Mouse (Mus musculus): ENCODE results near the gene Mfsd14a. TPM values are rescaled to one million over a fixed set of nuclear protein-coding genes. Genes with fewer than 3 reads are reported as not detected.
A peak's percentile ranks its signal among the peaks of the same experiment; 100 is the strongest.
"Not testable (repeated sequence)": the region's sequence is repeated elsewhere in the genome, so short reads cannot be mapped to it uniquely, and the experiment has no call there.

The Mfsd14a gene
- polyA plus RNA-seq, 1 experiment, result 20.5 TPM

DNA sequence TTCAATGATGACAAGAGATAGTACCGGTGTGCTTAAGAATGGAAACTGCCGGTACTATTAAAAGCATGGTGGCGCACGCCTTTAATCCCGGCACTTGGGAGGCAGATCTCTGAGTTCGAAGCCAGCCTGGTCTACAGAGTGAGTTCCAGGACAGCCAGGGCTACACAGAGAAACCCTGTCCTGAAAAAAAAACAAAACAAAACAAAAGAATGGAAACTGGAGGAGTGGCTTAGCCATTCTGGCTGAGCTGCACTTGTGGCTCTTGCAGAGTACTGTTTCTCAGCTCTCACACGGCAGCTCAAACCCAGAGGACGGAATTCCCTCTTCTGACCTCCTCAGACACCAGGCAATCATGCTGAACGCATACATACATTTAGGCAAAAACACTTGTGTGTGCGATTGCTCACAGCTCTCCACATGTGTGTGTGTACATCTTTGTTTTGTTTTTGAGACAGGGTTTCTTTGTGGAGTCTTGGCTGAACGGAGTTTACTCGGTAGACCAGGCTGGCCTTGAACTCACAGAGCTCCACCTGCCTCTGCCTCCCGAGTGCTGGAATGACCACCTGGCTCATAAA, 2.5 kb downstream of the Mfsd14a start:
- Histone ChIP-seq H3K27ac (replicated peaks; ENCODE audit: low read depth, low read length) (no peak overlapping the region), H3K4me3 (ENCODE audit: insufficient read depth, low read depth, low read length) (no peak overlapping the region; the same call in 1 of the 2 replicates), H3K4me1 (ENCODE audit: control insufficient read depth, insufficient read depth, insufficient read length, low read length) (peaks cover 26% of the 10 kb centered on the region)

DNA sequence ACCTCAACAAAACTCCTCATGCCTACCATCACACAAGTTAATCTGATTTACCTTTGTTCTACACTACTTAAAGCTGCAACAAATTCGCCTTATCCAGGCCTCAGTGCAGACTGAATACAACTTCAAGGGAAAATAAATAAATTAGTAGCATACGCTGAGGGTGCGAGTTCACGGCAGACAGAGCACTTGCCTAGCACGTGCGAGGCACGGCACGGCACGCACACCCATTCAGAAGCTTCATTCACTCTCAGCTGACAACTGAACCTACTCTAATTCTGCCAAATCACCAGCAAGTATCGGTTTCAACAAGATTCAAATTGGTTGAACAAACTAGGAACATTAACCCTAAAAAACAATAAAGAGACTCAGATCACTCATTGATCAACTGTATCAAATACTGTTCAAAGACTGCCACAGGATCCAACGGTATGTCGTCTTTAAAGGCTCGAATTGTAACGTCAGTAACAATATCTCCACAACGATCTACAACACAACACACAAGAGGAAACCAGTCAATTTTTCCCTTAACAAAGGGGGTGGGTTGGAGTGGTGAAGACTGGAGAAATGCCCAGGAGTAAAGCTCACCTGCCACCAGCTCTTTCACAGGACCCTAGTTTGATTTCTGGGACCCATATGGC, 3.4 kb downstream of the Mfsd14a start:
- Histone ChIP-seq H3K4me3 (ENCODE audit: insufficient read depth, low read depth, low read length) (no peak overlapping the region), H3K27ac (replicated peaks; ENCODE audit: low read depth, low read length) (no peak overlapping the region), H3K4me1 (ENCODE audit: control insufficient read depth, insufficient read depth, insufficient read length, low read length) (peaks cover 28% of the 10 kb centered on the region)

DNA sequence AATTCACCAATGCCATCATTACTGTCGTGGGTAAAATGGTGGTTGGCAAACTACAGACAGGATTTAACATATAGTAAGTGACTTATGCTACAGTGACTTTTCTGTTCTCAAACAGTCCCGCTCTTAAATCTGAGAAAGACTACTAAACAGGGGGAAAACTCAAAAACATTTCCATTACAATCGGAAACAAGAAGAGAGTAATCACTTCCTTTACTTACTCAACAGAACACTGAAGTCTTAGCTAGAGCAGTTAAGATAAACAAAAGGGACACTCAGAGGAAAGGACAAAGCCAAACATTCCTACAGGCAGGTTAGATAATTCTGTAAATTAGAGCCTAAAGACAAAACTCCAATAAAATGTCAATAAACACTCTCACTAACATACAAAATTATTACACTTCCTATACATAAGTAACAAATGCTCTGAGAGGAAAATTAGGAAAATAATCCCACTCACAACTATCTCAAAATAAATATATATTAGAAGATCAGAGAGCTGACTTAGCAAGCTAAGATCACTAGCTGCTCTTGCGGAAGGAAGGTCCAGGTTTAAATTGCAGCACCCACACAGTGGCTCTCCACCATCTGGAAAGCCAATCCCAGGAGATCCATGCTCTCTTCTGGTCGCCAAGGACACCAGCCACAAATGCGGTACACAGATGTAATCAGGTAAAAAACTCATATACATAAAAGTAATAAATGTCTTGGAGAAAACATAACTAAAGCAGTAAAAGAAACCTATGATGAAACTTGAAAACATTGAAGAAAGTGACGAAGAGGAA, 6.1 kb downstream of the Mfsd14a start:
- no peak overlapping the region for H3K27ac ChIP-seq (replicated peaks; ENCODE audit: low read depth, low read length)
- H3K4me3 ChIP-seq (ENCODE audit: insufficient read depth, low read depth, low read length), result no peak overlapping the region
- H3K4me1 ChIP-seq (ENCODE audit: control insufficient read depth, insufficient read depth, insufficient read length, low read length), result peaks cover 28% of the 10 kb centered on the region

- H3K4me1 ChIP-seq (ENCODE audit: control insufficient read depth, insufficient read depth, insufficient read length, low read length), result peaks cover 18% of the 10 kb centered on the region
- not testable (repeated sequence) for H3K27ac ChIP-seq (replicated peaks; ENCODE audit: low read depth, low read length); H3K4me3 ChIP-seq (ENCODE audit: insufficient read depth, low read depth, low read length)
Observed at GRCm38 (mm10) chr3:116654051-116654450, 8.4 kb downstream of the Mfsd14a start.

DNA sequence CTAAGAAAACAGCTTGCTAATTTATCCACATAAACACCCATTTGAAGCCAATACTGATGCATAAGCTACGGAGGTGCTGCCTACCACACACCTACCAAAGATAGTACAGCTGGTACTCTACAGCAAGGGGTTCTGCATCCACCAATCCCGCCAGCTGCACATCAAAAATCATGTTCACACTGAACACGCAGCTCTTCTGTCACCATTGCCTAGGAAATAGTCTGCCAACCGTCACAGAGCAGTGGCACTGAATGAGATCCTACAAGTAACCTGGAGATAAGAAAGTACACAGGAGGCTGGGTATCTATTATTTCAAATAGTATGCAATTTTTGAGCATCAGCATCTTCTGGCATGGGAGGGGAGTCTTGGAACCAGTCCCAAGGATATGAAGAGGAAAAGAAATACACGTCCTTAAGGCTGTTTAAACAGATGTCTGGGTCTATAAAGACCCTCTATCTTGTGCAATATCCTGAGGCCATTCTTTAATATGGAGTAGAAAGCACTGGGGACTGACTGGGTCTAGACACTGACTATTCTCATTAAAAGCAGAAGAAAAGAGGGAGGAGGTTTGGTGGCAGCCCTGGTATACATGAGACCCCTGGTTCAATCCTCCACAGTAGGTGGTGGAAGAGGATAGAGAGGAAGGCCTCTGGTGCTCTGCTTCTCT, 9.1 kb downstream of the Mfsd14a start:
- Histone ChIP-seq H3K4me3 (ENCODE audit: insufficient read depth, low read depth, low read length) (no peak overlapping the region), H3K4me1 (ENCODE audit: control insufficient read depth, insufficient read depth, insufficient read length, low read length) (peaks cover 15% of the 10 kb centered on the region), H3K27ac (replicated peaks; ENCODE audit: low read depth, low read length) (no peak overlapping the region)

GRCm38 (mm10) chr3:116652033-116652446, 10.4 kb downstream of the Mfsd14a start:
- no peak overlapping the region for H3K27ac ChIP-seq (replicated peaks; ENCODE audit: low read depth, low read length)
- no peak overlapping the region for H3K4me3 ChIP-seq (ENCODE audit: insufficient read depth, low read depth, low read length)
- H3K4me1 ChIP-seq (ENCODE audit: control insufficient read depth, insufficient read depth, insufficient read length, low read length), result peaks cover 13% of the 10 kb centered on the region

DNA sequence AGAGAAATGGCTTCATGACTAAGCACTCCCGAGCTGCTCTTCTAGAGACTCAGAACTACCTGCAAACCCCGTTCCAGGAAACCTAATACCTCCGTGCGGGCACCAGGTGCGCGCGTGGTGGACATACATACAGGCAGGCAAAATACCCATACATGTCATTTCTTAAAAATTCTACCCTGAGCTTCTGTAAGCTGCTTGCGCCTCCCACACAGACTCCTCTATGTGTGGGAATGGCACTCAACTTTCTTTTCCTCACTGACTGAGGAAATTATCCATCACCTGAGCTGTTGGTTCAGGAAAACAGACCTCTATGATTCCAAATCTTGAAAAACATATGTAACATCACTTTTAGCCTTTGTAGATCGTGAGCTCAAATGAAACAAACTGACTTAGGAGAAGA, 11.8 kb downstream of the Mfsd14a start:
- Histone ChIP-seq H3K4me3 (ENCODE audit: insufficient read depth, low read depth, low read length) (no peak overlapping the region), H3K4me1 (ENCODE audit: control insufficient read depth, insufficient read depth, insufficient read length, low read length) (peaks cover 5% of the 10 kb centered on the region), H3K27ac (replicated peaks; ENCODE audit: low read depth, low read length) (no peak overlapping the region)

DNA sequence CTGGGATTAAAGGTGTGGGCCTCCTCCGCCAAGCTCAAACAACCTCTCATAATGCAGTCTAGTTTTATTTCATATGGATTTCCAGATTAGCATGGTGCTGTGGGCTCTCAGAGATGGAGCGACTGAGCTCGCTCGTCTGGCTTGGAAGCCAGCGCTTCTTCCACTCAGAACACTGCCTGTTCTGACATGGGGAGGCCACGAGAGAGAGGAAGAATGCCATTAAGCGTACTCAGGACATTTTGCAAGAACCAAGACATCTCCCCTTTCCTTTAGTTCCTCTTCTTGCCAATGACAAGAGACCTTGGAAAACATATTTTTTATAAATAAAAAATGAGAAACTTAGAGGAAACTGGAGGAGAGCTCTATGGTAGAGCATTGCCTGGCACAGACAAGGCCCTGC, 13.7 kb downstream of the Mfsd14a start:
- Histone ChIP-seq H3K4me3 (ENCODE audit: insufficient read depth, low read depth, low read length) (no peak overlapping the region), H3K4me1 (ENCODE audit: control insufficient read depth, insufficient read depth, insufficient read length, low read length) (no peaks in the 10 kb centered on the region; the same call in 1 of the 2 replicates), H3K27ac (replicated peaks; ENCODE audit: low read depth, low read length) (no peak overlapping the region)

DNA sequence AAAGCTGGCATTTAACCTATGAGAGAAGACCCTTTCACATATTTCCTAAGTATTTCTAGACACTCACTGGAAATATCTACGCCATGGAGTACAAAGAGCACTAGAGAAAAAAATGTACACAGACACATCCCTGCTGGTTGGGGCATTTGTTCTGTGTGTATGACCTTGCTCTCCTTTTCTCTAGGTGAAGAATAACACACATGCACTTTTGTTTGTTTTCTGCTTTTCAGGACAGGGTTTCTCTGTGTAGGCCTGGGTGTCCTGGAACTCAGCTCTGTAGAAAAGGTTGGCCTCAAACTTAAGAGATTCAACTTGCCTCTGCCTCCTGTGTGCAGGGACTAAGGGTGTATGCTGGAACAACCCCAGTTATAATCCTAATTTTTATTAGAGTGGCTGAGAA, 16.1 kb downstream of the Mfsd14a start:
- H3K4me1 ChIP-seq (ENCODE audit: control insufficient read depth, insufficient read depth, insufficient read length, low read length), result no peaks in the 10 kb centered on the region
- no peak overlapping the region for H3K4me3 ChIP-seq (ENCODE audit: insufficient read depth, low read depth, low read length)
- no peak overlapping the region for H3K27ac ChIP-seq (replicated peaks; ENCODE audit: low read depth, low read length)

DNA sequence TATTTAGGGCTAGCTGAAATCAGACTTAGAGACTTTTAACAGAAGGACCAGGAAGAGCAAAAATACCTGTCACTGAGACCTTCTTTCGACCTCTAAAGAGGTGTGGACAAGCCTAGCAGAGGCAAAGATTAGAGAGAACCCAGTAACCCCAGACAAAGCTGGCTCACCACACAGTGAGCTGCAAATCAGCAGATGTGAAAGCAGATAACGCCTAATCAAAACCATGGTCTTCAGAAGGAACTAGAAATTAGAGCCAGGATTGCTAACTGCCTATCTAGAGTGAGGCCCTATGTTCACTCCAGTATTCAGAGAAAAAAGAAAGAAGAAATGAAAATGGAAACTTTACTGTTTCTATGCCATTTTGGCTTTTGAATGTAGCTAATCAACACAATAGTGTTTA, 20.1 kb downstream of the Mfsd14a start:
- Histone ChIP-seq H3K27ac (replicated peaks; ENCODE audit: low read depth, low read length) (no peak overlapping the region; the same call in 1 of the 2 replicates), H3K4me3 (ENCODE audit: insufficient read depth, low read depth, low read length) (no peak overlapping the region), H3K4me1 (ENCODE audit: control insufficient read depth, insufficient read depth, insufficient read length, low read length) (peaks cover 4% of the 10 kb centered on the region; the same call in 1 of the 2 replicates)

GRCm38 (mm10) chr3:116641811-116642371, 20.6 kb downstream of the Mfsd14a start:
- Histone ChIP-seq H3K4me3 (ENCODE audit: insufficient read depth, low read depth, low read length) (no peak overlapping the region), H3K27ac (replicated peaks; ENCODE audit: low read depth, low read length) (no peak overlapping the region), H3K4me1 (ENCODE audit: control insufficient read depth, insufficient read depth, insufficient read length, low read length) (peaks cover 4% of the 10 kb centered on the region; the same call in 1 of the 2 replicates)

- Histone ChIP-seq H3K4me3 (ENCODE audit: insufficient read depth, low read depth, low read length) (no peak overlapping the region), H3K4me1 (ENCODE audit: control insufficient read depth, insufficient read depth, insufficient read length, low read length) (peaks cover 4% of the 10 kb centered on the region; the same call in 1 of the 2 replicates), H3K27ac (replicated peaks; ENCODE audit: low read depth, low read length) (no peak overlapping the region)
Observed at GRCm38 (mm10) chr3:116640024-116640423, 22.5 kb downstream of the Mfsd14a start.

DNA sequence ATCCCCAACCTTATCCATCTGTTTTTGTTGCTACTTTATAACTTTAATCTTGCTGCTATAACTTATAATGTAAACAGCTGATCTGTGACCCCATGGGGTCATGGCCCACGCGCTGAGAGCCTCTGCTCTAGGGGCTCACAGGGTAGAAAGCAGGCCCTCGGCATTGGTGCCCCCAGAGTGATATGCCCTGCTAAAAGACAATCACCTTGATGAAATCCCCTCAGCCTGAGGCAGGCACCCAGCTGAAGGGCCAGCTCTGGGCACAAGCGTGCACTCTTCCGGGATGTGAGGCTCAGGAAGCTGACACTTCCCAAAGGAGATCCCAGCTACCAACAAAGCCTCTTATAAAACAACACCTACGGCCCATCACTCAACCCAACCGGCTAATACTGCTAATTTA, 23.9 kb downstream of the Mfsd14a start:
- H3K27ac ChIP-seq (replicated peaks; ENCODE audit: low read depth, low read length), result peak overlapping the region; percentile 83
- peaks cover 4% of the 10 kb centered on the region; the same call in 1 of the 2 replicates for H3K4me1 ChIP-seq (ENCODE audit: control insufficient read depth, insufficient read depth, insufficient read length, low read length)
- no peak overlapping the region for H3K4me3 ChIP-seq (ENCODE audit: insufficient read depth, low read depth, low read length)

DNA sequence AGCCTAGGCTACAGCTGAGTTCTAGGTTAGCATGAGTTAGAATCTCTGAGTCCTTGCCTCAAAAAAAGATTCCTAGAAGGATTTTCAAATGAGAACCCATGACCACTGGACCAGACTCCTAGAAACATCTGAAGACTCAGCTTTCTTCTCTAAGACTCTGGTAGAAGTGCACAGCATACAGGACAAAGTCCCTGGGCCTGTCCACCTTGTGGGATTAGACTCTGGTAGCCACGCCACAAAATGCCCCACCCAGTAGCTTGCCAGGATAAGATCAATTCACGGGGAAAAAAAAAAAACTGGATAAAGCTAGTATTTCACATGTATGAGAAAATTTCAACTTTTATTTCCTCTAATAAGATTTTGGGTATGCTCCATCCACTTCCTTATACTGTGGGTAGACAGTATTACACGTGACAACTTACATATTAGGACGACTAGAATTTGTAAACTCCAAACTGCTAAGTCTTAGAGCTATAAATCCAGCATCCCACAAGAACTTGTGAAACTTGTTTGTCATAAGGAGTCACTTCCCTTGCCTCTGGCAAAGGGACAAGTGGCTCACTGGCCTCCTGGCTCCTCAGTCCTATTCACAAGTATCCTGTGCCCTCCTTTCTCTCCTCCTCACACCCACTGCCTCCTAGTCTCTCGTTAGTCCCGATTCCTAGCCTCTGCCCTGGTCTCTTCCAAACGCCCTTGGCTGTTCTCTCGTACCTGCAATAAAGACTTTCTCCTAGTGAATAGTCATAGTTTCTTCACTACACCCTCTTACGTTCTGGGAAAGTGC, 24.6 kb downstream of the Mfsd14a start:
- peaks cover 4% of the 10 kb centered on the region; the same call in 1 of the 2 replicates for H3K4me1 ChIP-seq (ENCODE audit: control insufficient read depth, insufficient read depth, insufficient read length, low read length)
- H3K27ac ChIP-seq (replicated peaks; ENCODE audit: low read depth, low read length), result peak overlapping the region; percentile 83
- no peak overlapping the region for H3K4me3 ChIP-seq (ENCODE audit: insufficient read depth, low read depth, low read length)

All from brown adipose tissue, adult 24 weeks (tissue).